Mouse (Mus musculus) retina, postnatal 7 days (tissue): ENCODE data around the gene Prpsap2.
A peak's percentile ranks its signal among the peaks of the same experiment; 100 is the strongest.
"Not testable (repeated sequence)": the region's sequence is repeated elsewhere in the genome, so short reads cannot be mapped to it uniquely, and the experiment has no call there.

ENCODE experiments used
- DNase-seq: peaks from one replicate; pipeline ENCODE4 v3.0.0-alpha.2; 2012; ENCODE audit warnings: low read depth, low spot score

The Prpsap2 gene

GRCm38 (mm10) chr11:61761584-61762407 is at the start of gene Prpsap2:
Gene Prpsap2, minus strand, starts transcription at chr11:61762088.
- peak; percentile 98 for DNase-seq

DNA sequence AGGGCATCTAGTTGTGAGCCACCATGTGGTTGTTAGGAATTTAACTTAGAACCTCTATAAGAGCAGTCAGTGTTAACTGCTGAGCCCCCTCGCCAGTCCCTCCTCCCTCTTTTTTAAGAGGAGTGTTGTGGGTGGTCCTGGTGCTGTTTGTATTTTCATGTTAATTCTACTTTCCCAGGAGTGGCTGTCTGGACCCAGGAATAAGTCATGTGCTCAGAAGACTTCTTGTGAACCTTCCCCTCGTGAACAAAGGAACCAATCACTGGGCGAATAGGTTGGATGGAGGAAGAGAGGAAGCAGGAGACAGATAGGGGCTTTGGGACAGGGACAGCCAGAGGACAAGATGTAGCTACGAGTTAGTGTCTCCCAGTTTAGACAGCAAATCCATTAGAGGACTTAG is 47.9 kb upstream of the Prpsap2 start:
- no peak for DNase-seq

DNA sequence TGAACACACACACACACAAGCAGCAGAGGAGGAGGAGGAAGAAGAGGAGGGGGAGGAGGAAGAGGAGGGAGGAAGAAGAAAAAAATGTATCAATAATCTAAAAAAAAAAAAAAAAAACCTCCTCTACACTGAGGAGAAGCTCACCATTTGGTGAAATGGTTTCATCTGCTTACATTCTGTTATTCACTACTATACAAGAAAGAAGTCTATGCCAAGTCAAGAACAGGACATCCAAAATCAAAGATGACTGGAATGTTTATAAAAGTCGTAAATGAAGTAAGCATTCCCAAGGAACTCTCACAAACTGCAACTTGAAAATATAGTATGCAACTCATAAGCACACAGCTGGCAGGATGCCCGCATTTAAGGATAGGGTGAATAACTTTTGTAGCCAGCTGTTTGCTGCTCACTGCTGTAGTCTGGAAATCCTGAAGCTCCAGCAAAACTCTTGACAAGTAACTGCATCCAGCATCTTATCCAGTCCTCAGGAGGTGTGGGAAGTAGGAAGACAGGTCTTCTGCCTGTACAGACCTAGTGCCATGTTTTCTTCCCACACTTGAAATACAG is 46.7 kb upstream of the Prpsap2 start:
- DNase-seq, result no peak

DNA sequence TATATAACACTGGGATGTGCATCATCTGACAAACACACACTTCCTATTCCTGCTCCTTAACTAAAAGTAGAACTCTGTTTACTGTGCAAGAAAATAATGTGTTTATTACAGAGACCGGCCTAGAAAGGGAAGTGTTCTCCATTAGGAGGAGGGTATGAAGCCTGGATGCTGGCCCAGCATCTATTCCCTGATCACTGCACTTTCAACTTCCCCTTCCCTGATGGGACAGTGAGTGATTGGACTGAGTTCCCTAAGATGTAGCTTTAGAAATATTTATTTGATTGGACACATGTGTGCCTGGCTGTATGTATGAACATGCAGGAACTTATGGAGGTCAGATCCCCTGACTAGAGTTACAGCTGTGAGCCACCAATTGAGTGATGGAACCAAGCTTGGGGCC is 31.6 kb upstream of the Prpsap2 start:
- no peak for DNase-seq

- no peak for DNase-seq
Observed at GRCm38 (mm10) chr11:61788550-61788949, 26.7 kb upstream of the Prpsap2 start.

DNA sequence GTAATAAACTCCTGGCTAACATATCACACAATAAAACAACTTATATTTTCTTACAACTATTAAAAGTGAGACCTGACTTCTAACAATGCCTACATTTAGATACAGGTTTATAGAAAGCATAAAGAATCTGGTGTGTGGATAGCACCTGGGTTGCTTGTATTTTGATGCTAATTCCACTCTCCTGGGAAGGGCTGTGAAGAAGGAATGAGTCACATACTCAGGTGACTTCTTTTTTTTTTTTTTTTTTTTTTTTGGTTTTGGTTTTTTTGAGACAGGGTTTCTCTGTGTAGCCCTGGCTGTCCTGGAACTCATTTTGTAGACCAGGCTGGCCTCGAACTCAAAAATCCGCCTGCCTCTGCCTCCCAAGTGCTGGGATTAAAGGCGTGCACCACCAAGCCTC is 20.6 kb upstream of the Prpsap2 start:
- not testable (repeated sequence) for DNase-seq

- no peak for DNase-seq
Observed at GRCm38 (mm10) chr11:61774551-61775149, 12.8 kb upstream of the Prpsap2 start.

- no peak for DNase-seq
Observed at GRCm38 (mm10) chr11:61760518-61760917, 1.4 kb downstream of the Prpsap2 start.

GRCm38 (mm10) chr11:61757151-61757550 is 4.7 kb downstream of the Prpsap2 start:
- no peak for DNase-seq

DNA sequence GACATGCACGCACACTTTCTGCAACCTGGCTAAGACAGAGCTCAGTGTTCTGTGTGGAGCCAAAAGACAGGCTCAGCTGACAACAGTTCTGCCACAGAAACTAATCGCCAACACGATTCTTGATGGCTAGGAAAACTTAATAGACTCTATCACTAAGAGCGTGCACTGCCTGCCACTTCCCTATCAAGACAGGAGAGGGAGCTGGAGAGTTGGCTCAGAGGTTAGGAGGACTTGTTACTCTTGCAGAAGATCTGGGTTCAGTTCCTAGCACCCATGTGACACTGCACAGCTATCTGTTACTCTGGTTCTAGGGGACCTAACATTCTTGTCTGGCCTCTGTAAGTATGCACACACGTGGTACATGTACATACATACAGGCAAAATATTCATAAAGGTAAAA is 10.3 kb downstream of the Prpsap2 start:
- no peak for DNase-seq

- no peak for DNase-seq
Observed at GRCm38 (mm10) chr11:61747161-61747560, 14.7 kb downstream of the Prpsap2 start.

DNA sequence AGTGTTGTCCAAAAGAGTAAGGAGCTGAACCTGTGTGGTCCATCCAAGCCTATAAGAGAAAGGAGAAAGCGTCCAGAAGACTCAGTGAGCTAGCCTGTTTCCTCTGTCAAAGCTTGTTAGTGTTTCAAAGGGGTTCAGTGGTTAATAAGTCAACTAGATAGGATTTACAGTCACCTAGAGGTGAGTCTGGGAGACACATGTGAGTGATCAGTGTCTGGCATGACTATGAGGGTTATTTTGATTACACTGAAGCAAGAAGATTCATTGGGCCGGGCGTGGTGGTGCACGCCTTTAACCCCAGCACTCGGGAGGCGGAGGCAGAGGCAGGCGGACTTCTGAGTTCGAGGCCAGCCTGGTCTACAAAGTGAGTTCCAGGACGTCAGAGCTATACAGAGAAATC is 16.1 kb downstream of the Prpsap2 start:
- no peak for DNase-seq

GRCm38 (mm10) chr11:61744460-61744859 is 17.4 kb downstream of the Prpsap2 start:
- no peak for DNase-seq

DNA sequence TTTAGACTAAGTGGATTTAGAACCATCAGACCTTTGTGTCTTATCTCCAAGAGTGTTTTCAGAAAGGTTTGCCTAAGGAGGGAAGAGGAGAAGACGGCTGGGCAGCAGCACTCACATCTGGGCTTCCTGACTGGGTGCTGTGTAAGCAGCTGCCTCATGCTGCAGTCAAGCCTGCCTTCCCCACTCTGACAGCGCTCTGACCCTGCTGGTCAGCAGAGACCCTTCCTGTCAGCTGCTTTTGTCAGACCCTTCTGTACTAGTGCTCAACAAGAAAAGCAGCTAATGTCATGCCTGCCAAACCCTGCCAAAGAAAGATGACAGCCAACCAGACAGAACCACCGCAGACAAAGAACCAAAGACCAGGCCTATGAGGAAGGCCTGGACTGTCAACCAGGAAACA is 18.1 kb downstream of the Prpsap2 start:
- DNase-seq, result no peak

DNA sequence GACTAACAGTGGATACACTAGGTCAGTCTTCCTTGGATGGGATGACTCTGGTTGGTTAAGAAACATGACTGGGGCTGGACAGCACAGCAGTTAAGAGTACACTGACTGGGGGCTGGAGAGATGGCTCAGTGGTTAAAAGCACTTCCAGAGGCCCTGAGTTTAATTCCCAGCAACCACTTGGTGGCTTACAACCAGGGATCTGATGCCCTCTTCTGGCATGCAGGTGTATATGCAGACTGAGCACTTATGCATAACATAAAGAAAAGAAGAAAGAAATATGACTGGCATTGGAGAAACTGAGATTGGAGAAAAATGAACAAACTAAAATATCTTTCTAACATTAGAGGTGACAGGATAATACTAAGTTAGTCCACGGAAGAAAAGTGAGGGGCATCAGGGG is 21.4 kb downstream of the Prpsap2 start:
- DNase-seq, result no peak

DNA sequence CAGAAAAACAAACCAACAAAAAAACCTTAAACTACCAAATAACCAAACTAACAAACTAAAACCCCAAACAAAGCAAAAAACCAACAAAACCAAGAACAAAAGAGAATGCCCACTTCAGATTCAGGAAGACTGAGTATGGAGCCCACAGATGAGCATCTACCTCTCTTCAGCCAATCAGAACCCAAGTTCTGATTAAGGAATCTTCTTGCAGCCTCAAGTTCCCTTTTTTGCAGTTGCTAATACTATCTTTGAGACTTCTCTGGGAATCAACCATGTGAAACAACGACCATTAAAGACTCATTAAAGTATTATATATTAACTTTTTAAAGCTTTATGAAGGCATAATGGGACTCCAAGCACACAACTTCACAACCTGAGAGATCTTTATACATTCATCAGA is 24.6 kb downstream of the Prpsap2 start:
- no peak for DNase-seq

- DNase-seq, result no peak
Observed at GRCm38 (mm10) chr11:61732672-61733071, 29.2 kb downstream of the Prpsap2 start.

DNA sequence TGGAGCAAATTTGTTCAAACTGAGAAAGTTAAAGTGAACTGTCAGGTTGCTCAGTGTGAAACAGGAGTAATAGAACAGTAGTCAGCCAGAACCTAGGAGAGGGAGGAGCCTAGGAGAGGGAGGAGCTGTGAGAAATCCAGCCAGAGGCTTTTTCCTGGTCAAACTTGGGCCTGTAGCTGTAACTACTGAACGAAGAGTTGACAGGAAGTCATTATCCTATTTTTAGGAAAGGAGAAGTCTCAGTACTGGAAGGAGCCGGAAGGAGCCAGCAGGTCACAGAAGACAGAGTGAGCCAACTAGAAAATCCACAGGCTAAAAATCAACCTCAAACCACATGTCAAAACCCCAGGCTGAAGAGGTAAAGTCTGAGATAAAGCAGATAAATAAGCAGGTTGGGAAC is 33.9 kb downstream of the Prpsap2 start:
- no peak for DNase-seq

- DNase-seq, result no peak
Observed at GRCm38 (mm10) chr11:61722077-61722476, 39.8 kb downstream of the Prpsap2 start.

DNA sequence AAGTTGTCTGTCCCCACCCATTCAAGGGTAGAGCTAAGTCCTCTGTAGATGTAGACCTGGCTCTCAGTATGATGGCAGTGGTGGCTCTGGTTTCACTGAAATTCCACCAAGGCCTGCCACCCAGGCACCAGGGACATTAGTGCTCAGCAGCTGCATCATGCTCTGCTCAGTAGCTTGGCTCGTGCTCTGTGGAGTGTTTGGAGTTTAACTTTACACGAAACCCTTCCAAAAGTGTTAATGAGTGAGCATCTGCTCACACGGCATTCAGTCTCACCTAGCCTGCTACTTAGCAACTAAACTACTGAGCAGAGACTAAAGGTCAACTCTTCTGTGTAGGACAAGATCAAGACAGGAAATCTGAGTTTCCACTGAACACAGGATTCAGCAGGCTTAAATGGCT is 41.3 kb downstream of the Prpsap2 start, which contains the start of gene Slc5a10:
Gene Slc5a10 (minus strand): TSS at position 191 of the 400 bp plus-strand sequence.
- no peak for DNase-seq

DNA sequence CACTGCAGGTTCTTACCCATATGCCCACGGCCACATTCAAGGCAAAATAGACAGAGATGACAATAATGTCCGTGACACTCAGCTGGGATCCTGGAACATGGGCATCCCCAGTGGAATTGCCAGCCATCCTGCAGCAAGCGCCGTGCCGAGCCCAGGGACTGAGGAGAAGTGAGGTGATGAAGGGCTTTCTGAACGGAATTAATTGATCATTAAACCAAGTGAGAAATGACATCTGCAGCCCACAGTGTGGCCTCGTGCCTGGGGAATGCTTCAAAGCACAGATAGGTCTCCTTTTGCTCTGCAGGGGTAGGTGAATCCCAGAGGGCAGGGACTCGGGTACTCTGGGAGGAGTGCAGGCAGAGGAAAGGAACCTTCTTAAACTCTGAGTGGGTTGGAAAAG is 42.1 kb downstream of the Prpsap2 start:
- DNase-seq, result no peak

DNA sequence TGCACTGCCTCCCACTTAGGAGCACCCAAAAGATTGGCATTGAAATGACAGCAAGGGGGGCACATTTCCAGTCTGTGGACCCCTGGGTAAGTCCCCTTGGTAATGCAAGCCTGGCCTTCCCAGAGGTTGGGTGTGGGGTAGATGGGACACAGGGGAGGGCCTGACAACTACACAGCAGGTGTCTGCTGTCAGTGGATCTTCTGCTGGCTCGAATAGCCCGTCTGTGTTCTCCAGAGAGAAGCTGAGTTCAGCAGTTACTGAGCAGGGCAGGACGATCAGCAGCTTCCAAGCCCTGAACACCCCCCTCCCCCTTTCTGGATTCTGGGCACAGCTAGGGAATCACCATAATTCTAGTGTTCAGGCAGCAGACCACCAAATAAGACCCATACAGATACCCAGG is 42.5 kb downstream of the Prpsap2 start:
- DNase-seq, result no peak

GRCm38 (mm10) chr11:61717990-61718389 is 43.9 kb downstream of the Prpsap2 start:
- no peak for DNase-seq
